Mouse (Mus musculus) adrenal gland, postnatal 10 days (tissue): ENCODE results near the gene Acadvl. TPM values are rescaled to one million over a fixed set of nuclear protein-coding genes. Genes with fewer than 3 reads are reported as not detected.

Experiments used
- DNase-seq: peaks from one replicate; pipeline ENCODE4 v3.0.0; 2021; ENCODE audit warnings: mixed read lengths
- total RNA-seq, 2 experiments: library from RNA; stranded (reverse); gene quantifications; 2 replicates each; pipeline ENCODE4 v1.2.3; 2021

The Acadvl gene
- total RNA-seq, 2 experiments from 2014 or later, result 1,467 to 1,540 TPM

GRCm38 (mm10) chr11:70002471-70002870 is 12.7 kb downstream of the Acadvl start:
- DNase-seq, result no peak

GRCm38 (mm10) chr11:70001865-70002264 is 13.3 kb downstream of the Acadvl start:
- DNase-seq, result peak; percentile 63

- no peak for DNase-seq
Measured at GRCm38 (mm10) chr11:70001159-70001558, 14.1 kb downstream of the Acadvl start.

- DNase-seq, result peak; percentile 95
Measured at GRCm38 (mm10) chr11:70000396-70000898, 14.8 kb downstream of the Acadvl start, which contains the start of gene Dvl2. Dvl2 (plus strand) TSS chr11:70000595.

GRCm38 (mm10) chr11:69999666-70000065 is 15.5 kb downstream of the Acadvl start:
- DNase-seq, result no peak

GRCm38 (mm10) chr11:69998567-69999491 is 16.4 kb downstream of the Acadvl start:
- no peak for DNase-seq

- DNase-seq, result peak; percentile 95
Measured at GRCm38 (mm10) chr11:69997070-69997509, 18.1 kb downstream of the Acadvl start.

- DNase-seq, result peak; percentile 79
Measured at GRCm38 (mm10) chr11:69996161-69997061, 18.8 kb downstream of the Acadvl start.

- DNase-seq, result peak; percentile 98
Measured at GRCm38 (mm10) chr11:69995391-69995960, 19.7 kb downstream of the Acadvl start, which contains the start of gene Phf23. Phf23 (plus strand) TSS chr11:69995777.

GRCm38 (mm10) chr11:69994401-69995090 is 20.7 kb downstream of the Acadvl start:
- DNase-seq, result no peak

GRCm38 (mm10) chr11:69992932-69993331 is 22.3 kb downstream of the Acadvl start:
- no peak for DNase-seq

- DNase-seq, result no peak
Measured at GRCm38 (mm10) chr11:69992396-69992795, 22.8 kb downstream of the Acadvl start.

- no peak for DNase-seq
Measured at GRCm38 (mm10) chr11:69991711-69992110, 23.5 kb downstream of the Acadvl start.

GRCm38 (mm10) chr11:69990850-69991691 is 24.1 kb downstream of the Acadvl start, which contains the start of gene Gabarap:
Gabarap (plus strand) TSS chr11:69991143.
- DNase-seq, result peak; percentile 97

- DNase-seq, result no peak
Measured at GRCm38 (mm10) chr11:69989949-69990348, 25.3 kb downstream of the Acadvl start.

GRCm38 (mm10) chr11:69984431-69984830 is 30.8 kb downstream of the Acadvl start:
- no peak for DNase-seq

GRCm38 (mm10) chr11:69983377-69983776 is 31.8 kb downstream of the Acadvl start:
- DNase-seq, result no peak

GRCm38 (mm10) chr11:69982877-69983276 is 32.3 kb downstream of the Acadvl start:
- DNase-seq, result no peak

- DNase-seq, result no peak
Measured at GRCm38 (mm10) chr11:69982225-69982624, 33.0 kb downstream of the Acadvl start, which contains the start of gene Elp5. Elp5 (minus strand) TSS chr11:69982517.

GRCm38 (mm10) chr11:69981141-69981762 is 34.0 kb downstream of the Acadvl start, which contains the start of gene Ctdnep1:
Ctdnep1 (plus strand) TSS chr11:69981156.
- peak; percentile 51 for DNase-seq
